Comparison of ENCODE assay signal across 10 mouse cellular contexts in genomic region chr7:37361802-37362441, GRCm38 (mm10).
DNase-seq lines count a peak whose midpoint lies in the region; ATAC-seq and TF ChIP-seq lines count a peak whose summit lies in the region.
"Had no signal": no experiment of that assay in that cellular context is flagged by ENCODE, and none has a peak within 500 bp of the region (broad histone marks: within the 10 kb centered on the region; RNA-seq: fewer than 3 reads in every experiment).

No protein-coding gene starts in this region.

- 0 out of 2 replicates have a peak, but pooled peaks cover 5% of the 10 kb centered on the region for H3K4me1 ChIP-seq in forebrain, postnatal 0 days (ENCODE audit: insufficient read depth)
- H3K4me1 ChIP-seq in intestine, embryonic 16.5 days (ENCODE audit: control insufficient read depth, insufficient read depth, low read length): peaks cover 16% of the 10 kb centered on the region
- 0 out of 2 replicates have a peak, but pooled peaks cover 2% of the 10 kb centered on the region for H3K4me1 ChIP-seq in lung, adult 2 months (ENCODE audit: control insufficient read depth, insufficient read depth, low read length)

- H3K27me3 ChIP-seq in forebrain, postnatal 0 days (ENCODE audit: insufficient read depth, low read length): peaks cover 4% of the 10 kb centered on the region; the same call in 1 of the 2 replicates
- H3K27me3 ChIP-seq in intestine, embryonic 16.5 days (replicated peaks; ENCODE audit: control insufficient read depth, insufficient read depth, low read length): no peaks in the 10 kb centered on the region
- H3K27me3 ChIP-seq: Patski had no signal

- H3K4me3 ChIP-seq in forebrain, postnatal 0 days (ENCODE audit: low read depth, low read length): no peak overlapping the region
- H3K4me3 ChIP-seq in intestine, embryonic 16.5 days (ENCODE audit: low read length): peak overlapping the region; percentile 35
- peak overlapping the region; percentile 49 for H3K4me3 ChIP-seq in lung, adult 2 months (replicated peaks; ENCODE audit: extremely low read depth, low read depth, low read length)
- H3K4me3 ChIP-seq: megakaryocyte, embryonic 14.5 days had no signal

- 2% methylated on average over 16 of the region's 16 CpGs for WGBS in forebrain, postnatal 0 days
- 4% methylated on average over 16 of the region's 16 CpGs for WGBS in intestine, embryonic 16.5 days
- WGBS in lung, adult 2 months: 3% methylated on average over 16 of the region's 16 CpGs

- intact Hi-C loops in gastrocnemius, postnatal 36 days (cut with DNase I): no loop called here

- H3K27ac ChIP-seq in forebrain, postnatal 0 days (ENCODE audit: low read depth, low read length): no peak overlapping the region
- peak overlapping the region; percentile 79 for H3K27ac ChIP-seq in intestine, embryonic 16.5 days (ENCODE audit: low read length)

- H3K4me2 ChIP-seq in forebrain, postnatal 0 days (ENCODE audit: low read depth): peak overlapping the region; percentile 42
- peak overlapping the region; percentile 67 for H3K4me2 ChIP-seq in intestine, embryonic 16.5 days (ENCODE audit: low read depth, low read length)

- peak; percentile 27; the same call in 1 of the 2 replicates for TF ChIP-seq POLR2A in lung, adult 2 months (IDR thresholded peaks at IDR 0.05; ENCODE audit: borderline replicate concordance, extremely low read depth, low read depth, low read length)

- peak; percentile 42 to 51 for DNase-seq in urinary bladder, adult 18-20 months (ENCODE audit: low spot score in 2 of 2)
- DNase-seq in urinary bladder, postnatal 4 days (ENCODE audit: low spot score in 2 of 2): no peak
- no peak for DNase-seq in forebrain, postnatal 0 days
- DNase-seq in lung, adult 2 months: peak; percentile 44
- DNase-seq in retina, postnatal 1 day: peak; percentile 92
- DNase-seq in frontal cortex, postnatal 14 days (ENCODE audit: low spot score in 2 of 2): no peak
- no peak for DNase-seq in gastrocnemius, postnatal 36 days

- peak; percentile 34 for ATAC-seq in forebrain, postnatal 0 days
- peak; percentile 57 for ATAC-seq in intestine, embryonic 16.5 days
- ATAC-seq: Patski had no signal

- no peaks in the 10 kb centered on the region for H3K9me3 ChIP-seq in forebrain, postnatal 0 days (ENCODE audit: low read length)
- no peaks in the 10 kb centered on the region for H3K9me3 ChIP-seq in intestine, embryonic 16.5 days (ENCODE audit: control insufficient read depth, low read length)
- H3K9me3 ChIP-seq: megakaryocyte, embryonic 14.5 days had no signal

- H3K36me3 ChIP-seq in forebrain, postnatal 0 days (ENCODE audit: insufficient read depth): no peaks in the 10 kb centered on the region
- no peaks in the 10 kb centered on the region for H3K36me3 ChIP-seq in intestine, embryonic 16.5 days (ENCODE audit: control insufficient read depth, insufficient read depth, low read length)

- 0 out of 2 replicates have a peak overlapping the region, but pooled peaks have one; percentile 15 for H3K9ac ChIP-seq in forebrain, postnatal 0 days
- peak overlapping the region; percentile 55 for H3K9ac ChIP-seq in intestine, embryonic 16.5 days (ENCODE audit: low read depth, low read length)

- TF ChIP-seq CTCF in forebrain, postnatal 0 days (IDR thresholded peaks at IDR 0.05; ENCODE audit: low read depth): no peak
- TF ChIP-seq CTCF in lung, adult 2 months (IDR thresholded peaks at IDR 0.05; ENCODE audit: insufficient read depth, low read length): no peak

Comparison
In these comparisons a context has a peak if more than half of its experiments do, and no peak if none do; other contexts are left out.
1. DNase-seq: peak in urinary bladder, adult 18-20 months (2 of 2), lung, adult 2 months (single experiment) and retina, postnatal 1 day (single experiment); none in urinary bladder, postnatal 4 days (0 of 2), forebrain, postnatal 0 days (single experiment), frontal cortex, postnatal 14 days (0 of 2) and gastrocnemius, postnatal 36 days (0 of 2).